Comparison of ENCODE assay signal across 10 mouse cellular contexts in genomic region chr15:37054582-37054981, GRCm38 (mm10). TPM values are rescaled to one million over a fixed set of nuclear protein-coding genes. Genes with fewer than 3 reads are reported as not detected.
DNase-seq lines count a peak whose midpoint lies in the region; TF ChIP-seq lines count a peak whose summit lies in the region.
"Had no signal": no experiment of that assay in that cellular context is flagged by ENCODE, and none has a peak within 500 bp of the region (broad histone marks: within the 10 kb centered on the region; RNA-seq: fewer than 3 reads in every experiment).

No protein-coding gene starts in this region.

- no peak overlapping the region for H3K27ac ChIP-seq in heart, adult 2 months

- no peak overlapping the region for H3K9ac ChIP-seq in heart, adult 2 months (ENCODE audit: low read depth, low read length)

- no peak for TF ChIP-seq EP300 in heart, adult 2 months (IDR thresholded peaks at IDR 0.05; ENCODE audit: insufficient read depth, low read depth, low read length)

- H3K79me2 ChIP-seq in heart, adult 2 months (replicated peaks; ENCODE audit: control insufficient read depth, insufficient read depth, low read length) = no peaks in the 10 kb centered on the region

- intact Hi-C loops in heart, adult 2 months (cut with DNase I) = no loop called here
- intact Hi-C loops in heart, postnatal 10 days (cut with DNase I) = no loop called here

- TF ChIP-seq CTCF in heart, adult 2 months (IDR thresholded peaks at IDR 0.05) = 0 out of 2 replicates have a peak, but pooled peaks have one; percentile 3
- 0 out of 2 replicates have a peak, but pooled peaks have one; percentile 2 for TF ChIP-seq CTCF in lung, adult 2 months (IDR thresholded peaks at IDR 0.05; ENCODE audit: insufficient read depth, low read length)
- peak; percentile 38; the same call in 1 of the 2 replicates for TF ChIP-seq CTCF in brain, embryonic 14.5 days (IDR thresholded peaks at IDR 0.05; ENCODE audit: borderline replicate concordance, extremely low read depth, insufficient read depth, insufficient read length)

- no peaks in the 10 kb centered on the region for H3K27me3 ChIP-seq in heart, adult 2 months (ENCODE audit: control insufficient read depth, insufficient read depth, low read length)
- H3K27me3 ChIP-seq: megakaryocyte, embryonic 14.5 days had no signal

- TF ChIP-seq POLR2A in heart, adult 2 months (IDR thresholded peaks at IDR 0.05; ENCODE audit: insufficient read depth, low read depth, low read length) = no peak
- TF ChIP-seq POLR2A in lung, adult 2 months (IDR thresholded peaks at IDR 0.05; ENCODE audit: borderline replicate concordance, extremely low read depth, low read depth, low read length) = no peak
- TF ChIP-seq POLR2A in brain, embryonic 14.5 days (IDR thresholded peaks at IDR 0.05; ENCODE audit: borderline replicate concordance, extremely low read depth, insufficient read depth, insufficient read length, poor library complexity, severe bottlenecking) = no peak

- H3K4me3 ChIP-seq in heart, adult 2 months = no peak overlapping the region
- H3K4me3 ChIP-seq in lung, adult 2 months (replicated peaks; ENCODE audit: extremely low read depth, low read depth, low read length) = no peak overlapping the region
- H3K4me3 ChIP-seq: megakaryocyte, embryonic 14.5 days had no signal

- DNase-seq in heart, adult 2 months = no peak
- DNase-seq in heart, postnatal 10 days = no peak
- no peak for DNase-seq in lung, adult 2 months
- DNase-seq in lung, postnatal 4 days = no peak
- DNase-seq in A20 (ENCODE audit: low read depth, low spot score) = peak; percentile 57
- DNase-seq in brain, embryonic 14.5 days (ENCODE audit: low read depth) = no peak
- DNase-seq in spleen, adult 12 weeks (ENCODE audit: low spot score) = no peak
- DNase-seq in adrenal gland, postnatal 10 days = no peak
- DNase-seq: left cerebral cortex, postnatal 4 days had no signal

- no peaks in the 10 kb centered on the region for H3K36me3 ChIP-seq in heart, adult 2 months (ENCODE audit: control insufficient read depth, insufficient read depth, low read length)

- no peaks in the 10 kb centered on the region for H3K4me1 ChIP-seq in heart, adult 2 months (ENCODE audit: control insufficient read depth, insufficient read depth, low read length)
- H3K4me1 ChIP-seq in lung, adult 2 months (ENCODE audit: control insufficient read depth, insufficient read depth, low read length) = no peaks in the 10 kb centered on the region
- H3K4me1 ChIP-seq: megakaryocyte, embryonic 14.5 days had no signal

- WGBS in heart, adult 2 months = 95% methylated on average over 5 of the region's 5 CpGs
- WGBS in lung, adult 2 months = 96% methylated on average over 5 of the region's 5 CpGs

RNA-seq across cellular contexts. Expression of gene Zfp706, which starts 47.0 kb away (rescaled TPM):
- total RNA-seq in heart, adult 2 months (2021) = 100 to 1,000 TPM; 205 to 240 TPM
- polyA plus RNA-seq in heart, adult 2 months (2012; rRNA removed) = 61.1 and 80.2 TPM in 2 replicates
- 100 to 1,000 TPM; 216 to 242 TPM for total RNA-seq in heart, postnatal 10 days (2021)
- 25.4 and 27.1 TPM in 2 replicates for polyA plus RNA-seq in lung, adult 2 months (2012; rRNA removed)
- 76.9 and 99.6 TPM in 2 replicates for polyA plus RNA-seq in brain, embryonic 14.5 days (2012; rRNA removed)
- 100 to 1,000 TPM; 179 to 181 TPM for total RNA-seq in adrenal gland, postnatal 10 days (2021)
